Comparison of ENCODE assay signal across 10 mouse cellular contexts in the genomic region with DNA sequence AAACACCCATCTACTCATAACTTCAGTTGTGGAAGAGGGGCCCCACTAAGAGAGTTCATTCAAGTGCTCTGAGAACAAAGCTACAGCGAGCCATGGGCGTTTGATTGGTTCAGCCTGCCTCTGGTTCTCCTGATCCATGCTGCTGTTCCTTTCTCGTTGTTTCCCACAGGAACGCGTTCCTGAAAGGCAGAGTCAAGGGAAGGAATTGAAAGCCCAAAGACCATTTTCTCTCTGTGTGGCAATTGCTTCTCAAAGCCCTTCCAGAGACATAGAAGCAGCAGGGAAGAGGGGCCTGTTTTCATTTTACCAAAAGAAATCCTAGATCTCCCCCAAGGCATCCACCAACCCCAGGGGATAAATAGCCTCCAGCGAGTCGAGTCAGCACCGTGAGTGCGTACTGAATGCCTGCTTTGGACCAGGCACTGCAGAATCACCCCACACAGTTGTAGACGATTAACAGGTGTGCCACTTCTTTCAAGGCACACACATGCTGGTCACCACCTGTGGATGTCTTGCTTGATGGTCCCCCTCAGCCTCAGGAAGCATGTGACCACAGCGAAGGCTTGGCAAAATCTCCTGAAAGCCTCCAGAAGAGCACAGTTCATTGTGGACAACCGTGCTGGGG.
DNase-seq lines count a peak whose midpoint lies in the region; ATAC-seq and TF ChIP-seq lines count a peak whose summit lies in the region.
"Had no signal": no experiment of that assay in that cellular context is flagged by ENCODE, and none has a peak within 500 bp of the region (broad histone marks: within the 10 kb centered on the region; RNA-seq: fewer than 3 reads in every experiment).

No protein-coding gene starts in this region.

- H3K9me3 ChIP-seq in embryonic facial prominence, embryonic 13.5 days: no peaks in the 10 kb centered on the region
- no peaks in the 10 kb centered on the region for H3K9me3 ChIP-seq in hindbrain, embryonic 14.5 days (ENCODE audit: control insufficient read depth, low read length)
- no peaks in the 10 kb centered on the region for H3K9me3 ChIP-seq in midbrain, postnatal 0 days (ENCODE audit: low read length)

- TF ChIP-seq CTCF in midbrain, postnatal 0 days (IDR thresholded peaks at IDR 0.05): no peak

- peak overlapping the region; percentile 34 for H3K4me3 ChIP-seq in embryonic facial prominence, embryonic 13.5 days
- peak overlapping the region; percentile 19 for H3K4me3 ChIP-seq in hindbrain, embryonic 14.5 days (replicated peaks; ENCODE audit: low read length)
- peak overlapping the region; percentile 23; the same call in 1 of the 2 replicates for H3K4me3 ChIP-seq in midbrain, postnatal 0 days (ENCODE audit: low read depth, low read length)

- H3K4me2 ChIP-seq in embryonic facial prominence, embryonic 13.5 days: peak overlapping the region; percentile 52
- H3K4me2 ChIP-seq in hindbrain, embryonic 14.5 days (replicated peaks): peak overlapping the region; percentile 48
- H3K4me2 ChIP-seq in midbrain, postnatal 0 days (ENCODE audit: low read depth, low read length, poor library complexity, severe bottlenecking): peak overlapping the region; percentile 44

- no peaks in the 10 kb centered on the region for H3K27me3 ChIP-seq in embryonic facial prominence, embryonic 13.5 days
- H3K27me3 ChIP-seq in hindbrain, embryonic 14.5 days (ENCODE audit: control insufficient read depth, insufficient read depth, low read length): no peaks in the 10 kb centered on the region
- H3K27me3 ChIP-seq in midbrain, postnatal 0 days (ENCODE audit: insufficient read depth, low read length): no peaks in the 10 kb centered on the region

- peak overlapping the region; percentile 66 for H3K9ac ChIP-seq in embryonic facial prominence, embryonic 13.5 days
- H3K9ac ChIP-seq in hindbrain, embryonic 14.5 days: peak overlapping the region; percentile 26
- H3K9ac ChIP-seq in midbrain, postnatal 0 days (replicated peaks; ENCODE audit: low read length, poor library complexity, severe bottlenecking): no peak overlapping the region; the same call in 1 of the 2 replicates

- H3K4me1 ChIP-seq in embryonic facial prominence, embryonic 13.5 days: peaks cover 28% of the 10 kb centered on the region
- H3K4me1 ChIP-seq in hindbrain, embryonic 14.5 days (replicated peaks; ENCODE audit: control insufficient read depth, insufficient read depth, low read length): peaks cover 7% of the 10 kb centered on the region
- H3K4me1 ChIP-seq in midbrain, postnatal 0 days (ENCODE audit: insufficient read depth, low read length): no peaks in the 10 kb centered on the region

- H3K36me3 ChIP-seq in embryonic facial prominence, embryonic 13.5 days: no peaks in the 10 kb centered on the region
- H3K36me3 ChIP-seq in hindbrain, embryonic 14.5 days (replicated peaks; ENCODE audit: control insufficient read depth, insufficient read depth): no peaks in the 10 kb centered on the region
- no peaks in the 10 kb centered on the region for H3K36me3 ChIP-seq in midbrain, postnatal 0 days (ENCODE audit: insufficient read depth, low read length)
- H3K36me3 ChIP-seq: G1E had no signal

- DNase-seq in layer of hippocampus, adult 11-12 months (ENCODE audit: low spot score): peak; percentile 9
- no peak for DNase-seq in layer of hippocampus, adult 9-10 months (ENCODE audit: low spot score)
- DNase-seq in hindbrain, embryonic 14.5 days (ENCODE audit: low spot score): peak; percentile 39
- peak; percentile 54 for DNase-seq in midbrain, postnatal 0 days (ENCODE audit: low spot score)
- no peak for DNase-seq in gastrocnemius, adult 8-10 months (ENCODE audit: low spot score in 2 of 2)
- DNase-seq in ovary, postnatal 14 days (ENCODE audit: low spot score): no peak
- DNase-seq in cerebellum, postnatal 36 days: no peak
- DNase-seq: cerebellum, adult 9-11 months had no signal

- no peak for ATAC-seq in embryonic facial prominence, embryonic 13.5 days (ENCODE audit: insufficient number of reproducible peaks, insufficient read depth, low FRiP score, low TSS enrichment, low read depth)
- no peak for ATAC-seq in hindbrain, embryonic 14.5 days (ENCODE audit: low FRiP score)
- no peak for ATAC-seq in midbrain, postnatal 0 days (ENCODE audit: low FRiP score)

- 13% methylated on average over 12 of the region's 12 CpGs for WGBS in embryonic facial prominence, embryonic 13.5 days
- 20% methylated on average over 12 of the region's 12 CpGs for WGBS in hindbrain, embryonic 14.5 days
- WGBS in midbrain, postnatal 0 days: 18% methylated on average over 12 of the region's 12 CpGs

- H3K27ac ChIP-seq in embryonic facial prominence, embryonic 13.5 days: peak overlapping the region; percentile 80
- H3K27ac ChIP-seq in hindbrain, embryonic 14.5 days: no peak overlapping the region
- H3K27ac ChIP-seq in midbrain, postnatal 0 days (ENCODE audit: low read depth, low read length): no peak overlapping the region

Comparison
In these comparisons a context has a peak if more than half of its experiments do, and no peak if none do; other contexts are left out.
1. DNase-seq: peak in layer of hippocampus, adult 11-12 months (single experiment), hindbrain, embryonic 14.5 days (single experiment) and midbrain, postnatal 0 days (single experiment); none in layer of hippocampus, adult 9-10 months (single experiment), gastrocnemius, adult 8-10 months (0 of 2), ovary, postnatal 14 days (single experiment) and cerebellum, postnatal 36 days (0 of 2).
2. Peak in every context shown above with its lines, with median percentiles within 50 percentile points of each other: H3K4me2 ChIP-seq and H3K4me3 ChIP-seq.